Mouse (Mus musculus) neural tube, embryonic 12.5 days (tissue): ENCODE measurements around the gene Slpi. TPM values are rescaled to one million over a fixed set of nuclear protein-coding genes. Genes with fewer than 3 reads are reported as not detected.

Experiments used
- ATAC-seq: fragments of 200-750 bp; cut with Nextera tagmentation; 2 replicates; pipeline ENCODE4 v1.8.0; 2017; ENCODE audit warnings: low read depth, mild to moderate bottlenecking, moderate TSS enrichment, moderate library complexity; ENCODE audit not compliant: low FRiP score
- H3K27ac ChIP-seq: fragments of 300-500 bp; sonication (generic); 2 replicates; pipeline ENCODE4 v1.5.1; 2016
- H3K27me3 ChIP-seq: fragments of 300-500 bp; sonication (generic); replicated peaks from 2 replicates; pipeline ENCODE4 v1.6.1; 2016; ENCODE audit warnings: mild to moderate bottlenecking
- H3K36me3 ChIP-seq: fragments of 300-500 bp; sonication (generic); 2 replicates; pipeline ENCODE4 v1.6.1; 2016; ENCODE audit warnings: mild to moderate bottlenecking
- H3K4me1 ChIP-seq: fragments of 300-500 bp; sonication (generic); 2 replicates; pipeline ENCODE4 v1.6.1; 2016
- H3K4me2 ChIP-seq: fragments of 300-500 bp; sonication (generic); replicated peaks from 2 replicates; pipeline ENCODE4 v1.6.1; 2016; ENCODE audit warnings: mild to moderate bottlenecking
- H3K4me3 ChIP-seq: fragments of 300-500 bp; sonication (generic); 2 replicates; pipeline ENCODE4 v1.5.1; 2016
- H3K9ac ChIP-seq: fragments of 300-500 bp; sonication (generic); 2 replicates; pipeline ENCODE4 v1.6.1; 2016; ENCODE audit warnings: mild to moderate bottlenecking
- H3K9me3 ChIP-seq: fragments of 300-500 bp; sonication (generic); 2 replicates; pipeline ENCODE4 v1.6.1; 2016; ENCODE audit warnings: mild to moderate bottlenecking
- WGBS: fragments of 180-500 bp; shearing (Covaris S2); methylation state at CpG from one replicate; pipeline ENCODE4 v1.1.7; 2016; 5-methylcytosine and 5-hydroxymethylcytosine counted together
- polyA plus RNA-seq: library from polyadenylated mRNA; unstranded; fragments of >200 nt; fragmentation: Nextera tagmentation; extraction: Ambion mirVana; gene quantifications from 2 replicates; pipeline ENCODE4 v1.2.1, GENCODE M21; 2016

The Slpi gene
- 0.28 TPM in 1 of 2 replicates, not detected in the other for polyA plus RNA-seq

- Histone ChIP-seq H3K27me3 (peaks cover 11% of the 10 kb centered on the region), H3K4me3 (peak within 1 kb of the TSS; percentile 42), H3K9me3 (no peaks in the 10 kb centered on the region), H3K27ac (0 out of 2 replicates have a peak within 1 kb of the TSS, but pooled peaks have one; percentile 53), H3K4me2 (peak within 1 kb of the TSS; percentile 73), H3K36me3 (no peaks in the 10 kb centered on the region), H3K9ac (peak within 1 kb of the TSS; percentile 42), H3K4me1 (peaks cover 14% of the 10 kb centered on the region)
- peak; percentile 59; the same call in 1 of the 2 replicates for ATAC-seq
- under 1% methylated on average over 17 of the region's 17 CpGs for WGBS
Measured at GRCm38 (mm10) chr2:164389020-164389419, at the start of gene Slpi. TSS of gene Slpi (minus strand) at chr2:164389095.

DNA sequence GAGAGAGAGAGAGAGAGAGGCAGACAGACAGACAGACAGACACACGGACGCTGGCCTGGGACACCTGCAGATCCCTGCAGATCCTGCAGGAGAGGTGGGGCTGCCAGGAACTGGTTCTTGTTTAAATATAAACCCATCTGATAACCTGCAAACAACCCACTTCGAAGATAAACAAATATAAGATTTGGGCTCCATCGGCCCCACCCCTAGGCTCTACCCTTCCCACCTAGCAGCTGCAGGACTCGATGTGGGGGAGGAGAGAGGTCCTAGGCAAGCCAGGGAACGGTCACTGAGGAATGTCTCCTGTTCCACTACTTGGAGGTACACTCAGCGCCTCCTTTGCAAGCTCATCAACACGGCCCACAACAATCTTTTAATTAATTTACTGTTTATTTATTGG is 49.4 kb upstream of the Slpi start:
- peaks cover 17% of the 10 kb centered on the region for H3K4me1 ChIP-seq
- H3K27me3 ChIP-seq = peaks cover 17% of the 10 kb centered on the region
- no peaks in the 10 kb centered on the region for H3K36me3 ChIP-seq
- no peak overlapping the region for H3K4me2 ChIP-seq
- 58% methylated on average over 8 of the region's 8 CpGs for WGBS
- no peak overlapping the region for H3K9ac ChIP-seq
- no peaks in the 10 kb centered on the region for H3K9me3 ChIP-seq
- no peak overlapping the region for H3K27ac ChIP-seq
- ATAC-seq = no peak
- H3K4me3 ChIP-seq = no peak overlapping the region

DNA sequence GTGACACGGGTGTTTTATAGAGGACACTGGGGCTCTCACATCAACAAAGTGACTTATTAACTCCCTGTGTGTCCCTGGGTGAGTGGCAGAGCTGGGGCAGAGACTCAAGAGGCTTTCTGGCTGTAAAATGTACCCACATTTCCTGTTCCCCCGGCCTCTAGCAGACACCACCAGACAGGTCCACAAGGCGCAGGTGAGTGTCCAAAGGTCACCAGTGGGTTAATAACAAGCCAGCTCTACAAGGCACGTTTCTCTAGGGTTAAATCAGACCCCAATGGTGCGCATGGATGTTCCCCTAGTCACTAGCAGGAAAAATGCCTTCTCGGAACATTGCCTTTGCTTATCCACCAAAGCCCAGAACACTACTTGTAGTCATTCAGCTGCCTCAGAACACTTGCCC is 48.8 kb upstream of the Slpi start:
- H3K36me3 ChIP-seq = no peaks in the 10 kb centered on the region
- no peaks in the 10 kb centered on the region for H3K9me3 ChIP-seq
- 71% methylated on average over 6 of the region's 6 CpGs for WGBS
- H3K9ac ChIP-seq = no peak overlapping the region
- no peak overlapping the region for H3K27ac ChIP-seq
- ATAC-seq = no peak
- no peak overlapping the region for H3K4me2 ChIP-seq
- H3K27me3 ChIP-seq = peaks cover 16% of the 10 kb centered on the region
- H3K4me3 ChIP-seq = no peak overlapping the region
- peaks cover 16% of the 10 kb centered on the region for H3K4me1 ChIP-seq

GRCm38 (mm10) chr2:164436961-164437360 is 48.1 kb upstream of the Slpi start:
- Histone ChIP-seq H3K4me3 (no peak overlapping the region), H3K9ac (no peak overlapping the region), H3K9me3 (no peaks in the 10 kb centered on the region), H3K27me3 (peaks cover 9% of the 10 kb centered on the region), H3K4me2 (no peak overlapping the region), H3K4me1 (peaks cover 13% of the 10 kb centered on the region), H3K27ac (no peak overlapping the region), H3K36me3 (no peaks in the 10 kb centered on the region)
- ATAC-seq = no peak
- WGBS = 47% methylated on average over 3 of the region's 3 CpGs

DNA sequence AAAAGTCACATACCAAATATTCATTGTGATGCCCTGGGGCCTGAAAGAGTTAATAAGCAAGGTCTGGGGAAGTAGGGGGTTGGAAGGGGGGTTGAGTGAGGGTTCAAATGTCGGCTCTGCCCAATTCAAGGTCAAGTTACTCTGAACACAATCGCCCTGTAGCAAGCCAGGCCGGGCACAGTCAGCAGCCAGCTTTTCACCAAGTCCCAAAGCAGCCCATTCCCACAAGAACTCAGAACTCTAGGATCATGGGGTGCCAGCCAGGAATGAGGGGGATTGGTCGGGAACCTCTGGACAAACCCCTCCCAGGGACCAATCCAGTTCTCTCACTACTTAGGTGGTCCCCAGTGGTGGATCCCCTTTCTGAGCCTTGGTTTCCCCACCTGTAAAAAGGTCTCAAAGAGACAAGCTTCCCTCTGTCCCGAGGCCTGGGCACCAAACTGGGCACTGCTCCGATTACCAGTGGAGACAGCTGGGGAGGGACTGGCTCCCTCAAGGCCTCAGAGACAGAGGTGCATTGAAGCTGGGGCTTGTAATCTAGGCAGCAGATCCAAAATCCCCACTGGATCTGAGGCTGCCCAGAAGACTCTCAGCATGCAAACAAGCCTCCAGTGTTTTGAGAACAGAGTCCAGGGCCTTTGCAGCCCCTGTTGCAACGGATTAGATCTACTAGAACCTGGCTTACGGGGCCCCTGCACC is 47.5 kb upstream of the Slpi start:
- no peaks in the 10 kb centered on the region for H3K36me3 ChIP-seq
- H3K9ac ChIP-seq = no peak overlapping the region
- WGBS = 29% methylated on average over 8 of the region's 8 CpGs
- ATAC-seq = no peak
- peaks cover 3% of the 10 kb centered on the region for H3K27me3 ChIP-seq
- H3K4me2 ChIP-seq = no peak overlapping the region
- H3K9me3 ChIP-seq = no peaks in the 10 kb centered on the region
- no peak overlapping the region for H3K27ac ChIP-seq
- peaks cover 8% of the 10 kb centered on the region; the same call in 1 of the 2 replicates for H3K4me1 ChIP-seq
- H3K4me3 ChIP-seq = no peak overlapping the region

GRCm38 (mm10) chr2:164435216-164436090 is 46.6 kb upstream of the Slpi start:
- no peaks in the 10 kb centered on the region for H3K9me3 ChIP-seq
- no peak for ATAC-seq
- no peak overlapping the region for H3K27ac ChIP-seq
- no peak overlapping the region for H3K4me3 ChIP-seq
- no peaks in the 10 kb centered on the region; the same call in 1 of the 2 replicates for H3K27me3 ChIP-seq
- no peak overlapping the region for H3K4me2 ChIP-seq
- no peaks in the 10 kb centered on the region for H3K36me3 ChIP-seq
- H3K9ac ChIP-seq = no peak overlapping the region
- WGBS = 53% methylated on average over 5 of the region's 5 CpGs
- peaks cover 8% of the 10 kb centered on the region; the same call in 1 of the 2 replicates for H3K4me1 ChIP-seq

DNA sequence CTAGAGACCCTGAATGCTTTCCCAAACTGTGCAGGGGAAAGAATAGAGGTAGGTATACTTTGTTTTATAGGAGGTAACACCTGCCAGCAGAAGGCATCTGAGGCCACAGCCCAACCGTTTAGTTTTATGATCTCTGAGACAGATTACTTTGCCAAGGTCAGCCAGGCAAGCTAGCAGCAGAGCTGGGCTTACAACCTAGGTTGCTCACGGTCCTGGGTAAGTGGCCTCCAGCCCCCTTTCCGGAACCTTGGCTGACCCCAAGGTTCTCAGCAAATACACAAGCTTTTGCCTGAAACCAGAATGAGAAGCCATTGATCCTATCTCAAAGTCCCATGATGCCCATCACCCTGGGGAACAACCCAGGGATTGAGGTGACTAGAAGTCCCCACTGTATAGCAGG is 45.8 kb upstream of the Slpi start:
- ATAC-seq = no peak
- no peak overlapping the region for H3K4me3 ChIP-seq
- no peaks in the 10 kb centered on the region for H3K36me3 ChIP-seq
- WGBS = 64% methylated on average over 3 of the region's 3 CpGs
- H3K27ac ChIP-seq = no peak overlapping the region
- H3K9me3 ChIP-seq = no peaks in the 10 kb centered on the region
- no peak overlapping the region for H3K4me2 ChIP-seq
- H3K9ac ChIP-seq = no peak overlapping the region
- peaks cover 8% of the 10 kb centered on the region; the same call in 1 of the 2 replicates for H3K4me1 ChIP-seq
- no peaks in the 10 kb centered on the region; the same call in 1 of the 2 replicates for H3K27me3 ChIP-seq

GRCm38 (mm10) chr2:164433278-164433895 is 44.5 kb upstream of the Slpi start:
- no peaks in the 10 kb centered on the region for H3K9me3 ChIP-seq
- H3K27me3 ChIP-seq = no peaks in the 10 kb centered on the region; the same call in 1 of the 2 replicates
- no peak for ATAC-seq
- H3K9ac ChIP-seq = no peak overlapping the region
- H3K36me3 ChIP-seq = no peaks in the 10 kb centered on the region
- H3K27ac ChIP-seq = no peak overlapping the region
- no peak overlapping the region for H3K4me2 ChIP-seq
- no peak overlapping the region for H3K4me3 ChIP-seq
- peaks cover 8% of the 10 kb centered on the region; the same call in 1 of the 2 replicates for H3K4me1 ChIP-seq
- WGBS = 91% methylated on average over 9 of the region's 9 CpGs

DNA sequence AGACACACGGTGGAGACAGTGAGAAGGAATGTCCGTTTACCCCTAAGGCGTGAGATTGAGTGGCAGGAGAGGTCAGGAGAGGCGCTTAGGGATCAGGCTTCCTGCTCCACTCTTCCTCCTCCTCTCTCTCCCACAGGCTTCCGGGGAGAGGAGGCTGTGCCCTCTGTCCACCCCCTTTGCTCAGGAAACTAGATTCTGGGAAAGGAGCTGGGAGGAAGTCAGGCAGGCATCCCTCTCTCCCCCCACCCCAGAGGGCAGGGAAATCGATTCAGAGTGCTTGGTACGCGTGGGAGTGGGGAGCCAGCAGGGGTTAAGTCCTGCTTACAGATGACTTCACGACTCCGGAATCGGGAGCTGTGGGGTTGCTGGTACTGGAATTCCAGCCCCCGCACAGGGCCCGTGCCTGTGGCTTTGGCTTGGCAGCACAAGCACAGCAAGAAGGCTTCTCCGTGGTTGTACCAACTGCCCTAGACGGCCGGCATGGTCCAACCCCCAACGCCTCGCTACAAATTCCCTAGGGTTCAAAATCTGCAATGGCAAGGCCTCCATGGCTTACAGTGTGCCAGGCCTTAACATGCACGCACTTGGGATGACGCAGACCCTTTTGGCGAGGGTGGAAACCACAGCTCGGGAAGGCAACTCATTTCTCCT is 43.8 kb upstream of the Slpi start:
- H3K9me3 ChIP-seq = no peaks in the 10 kb centered on the region
- H3K27me3 ChIP-seq = no peaks in the 10 kb centered on the region; the same call in 1 of the 2 replicates
- WGBS = 37% methylated on average over 22 of the region's 22 CpGs
- peaks cover 8% of the 10 kb centered on the region; the same call in 1 of the 2 replicates for H3K4me1 ChIP-seq
- H3K27ac ChIP-seq = no peak overlapping the region
- H3K4me2 ChIP-seq = no peak overlapping the region
- H3K36me3 ChIP-seq = no peaks in the 10 kb centered on the region
- H3K4me3 ChIP-seq = no peak overlapping the region
- ATAC-seq = no peak
- H3K9ac ChIP-seq = no peak overlapping the region

- H3K9ac ChIP-seq = no peak overlapping the region
- peaks cover 8% of the 10 kb centered on the region; the same call in 1 of the 2 replicates for H3K4me1 ChIP-seq
Measured at GRCm38 (mm10) chr2:164431676-164432465, 43.0 kb upstream of the Slpi start.

DNA sequence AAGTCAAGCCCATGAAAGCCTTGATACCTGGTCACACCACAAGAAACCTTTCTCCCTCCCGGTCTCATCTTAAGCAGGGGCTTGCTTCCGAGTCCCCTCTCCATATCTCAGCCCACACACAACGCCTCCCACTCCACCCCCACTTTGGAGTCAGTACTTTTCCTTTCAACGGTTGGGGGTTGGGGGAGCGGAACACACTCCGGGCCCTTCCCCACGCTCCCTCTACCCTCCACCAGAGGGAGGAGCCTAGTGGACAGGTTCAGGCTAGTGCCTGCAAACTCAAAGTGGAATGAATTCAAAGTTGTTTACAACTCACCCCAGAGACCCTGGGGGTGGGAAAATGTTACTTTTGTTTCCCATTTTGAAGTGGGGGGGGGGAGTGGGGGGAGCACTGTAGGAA is 41.8 kb upstream of the Slpi start:
- Histone ChIP-seq H3K27me3 (no peaks in the 10 kb centered on the region; the same call in 1 of the 2 replicates), H3K9me3 (no peaks in the 10 kb centered on the region), H3K4me3 (no peak overlapping the region), H3K9ac (no peak overlapping the region), H3K27ac (no peak overlapping the region), H3K4me1 (peaks cover 8% of the 10 kb centered on the region; the same call in 1 of the 2 replicates), H3K4me2 (no peak overlapping the region), H3K36me3 (no peaks in the 10 kb centered on the region)
- no peak for ATAC-seq
- WGBS = 13% methylated on average over 7 of the region's 7 CpGs

More at GRCm38 (mm10) chr2:164431676-164432465, 43.0 kb upstream of the Slpi start:
- Histone ChIP-seq H3K36me3 (no peaks in the 10 kb centered on the region), H3K9me3 (no peaks in the 10 kb centered on the region), H3K4me2 (no peak overlapping the region), H3K27me3 (no peaks in the 10 kb centered on the region; the same call in 1 of the 2 replicates), H3K4me3 (no peak overlapping the region), H3K27ac (no peak overlapping the region)
- no peak for ATAC-seq
- 65% methylated on average over 9 of the region's 9 CpGs for WGBS
